Mouse (Mus musculus): ENCODE data around the gene Sprr1a. TPM values are rescaled to one million over a fixed set of nuclear protein-coding genes. Genes with fewer than 3 reads are reported as not detected.
"Not testable (repeated sequence)": the region's sequence is repeated elsewhere in the genome, so short reads cannot be mapped to it uniquely, and the experiment has no call there.

Sprr1a gene
- polyA plus RNA-seq, 1 experiment, result 43.3 TPM

- Histone ChIP-seq H3K4me1 (ENCODE audit: control insufficient read depth, insufficient read depth, insufficient read length, low read length) (no peaks in the 10 kb centered on the region; the same call in 1 of the 2 replicates), H3K4me3 (ENCODE audit: low read depth, low read length) (no peak overlapping the region), H3K36me3 (ENCODE audit: control insufficient read depth, insufficient read depth, low read length) (no peaks in the 10 kb centered on the region), H3K27ac (ENCODE audit: insufficient read depth, low read depth, low read length) (no peak overlapping the region), H3K27me3 (ENCODE audit: control insufficient read depth, insufficient read depth, low read length) (no peaks in the 10 kb centered on the region)
- TF ChIP-seq CTCF (IDR thresholded peaks at IDR 0.05; ENCODE audit: extremely low read depth, insufficient read length, insufficient replicate concordance, low read depth, low read length) (no peak), POLR2A (IDR thresholded peaks at IDR 0.05; ENCODE audit: low read depth, low read length) (no peak)
- WGBS, result 8% methylated on average over 1 of the region's 1 CpGs
These were observed 612 bp upstream of the Sprr1a start for GRCm38 (mm10) chr3:92486307-92486706.

DNA sequence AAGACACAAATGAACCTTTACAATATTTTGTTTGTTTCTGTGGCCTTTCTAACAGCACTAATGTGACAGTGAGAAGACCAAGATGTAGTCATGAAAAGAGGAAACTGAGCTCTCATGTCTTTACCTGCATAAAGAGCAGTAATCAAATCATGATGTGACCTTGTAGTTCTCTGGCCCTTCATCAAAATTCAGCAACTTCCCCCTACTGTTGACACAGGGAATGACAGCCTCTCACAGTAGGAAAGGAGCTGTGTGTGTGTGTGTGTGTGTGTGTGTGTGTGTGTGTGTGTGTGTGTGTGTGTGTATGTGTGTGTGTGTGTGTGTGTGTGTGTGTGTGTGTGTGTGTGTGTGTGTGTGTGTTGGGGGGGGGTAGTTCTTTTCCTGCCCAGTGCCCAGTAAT is 4.4 kb downstream of the Sprr1a start:
- H3K27ac ChIP-seq (ENCODE audit: insufficient read depth, low read depth, low read length); H3K27me3 ChIP-seq (ENCODE audit: control insufficient read depth, insufficient read depth, low read length); H3K36me3 ChIP-seq (ENCODE audit: control insufficient read depth, insufficient read depth, low read length); H3K4me1 ChIP-seq (ENCODE audit: control insufficient read depth, insufficient read depth, insufficient read length, low read length); H3K4me3 ChIP-seq (ENCODE audit: low read depth, low read length): not testable (repeated sequence)

DNA sequence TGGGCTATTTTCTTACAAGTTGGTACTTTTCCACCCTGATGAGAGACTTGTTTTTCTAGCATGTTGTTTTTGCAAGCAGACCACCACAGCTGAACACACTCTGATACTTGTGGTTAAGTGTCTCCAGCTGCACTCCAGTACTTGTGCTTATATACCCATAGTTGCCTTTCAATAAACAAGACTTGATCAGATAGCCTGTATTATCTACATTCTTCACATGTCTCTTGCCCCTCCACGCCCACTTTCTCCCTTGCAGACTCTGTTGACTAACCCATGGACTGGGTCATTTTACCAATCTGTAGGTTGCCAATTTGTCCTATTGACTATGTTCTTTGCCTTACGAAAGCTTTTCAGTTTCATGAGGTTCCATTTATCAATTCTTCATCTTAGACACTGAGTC is 15.6 kb downstream of the Sprr1a start:
- Histone ChIP-seq H3K4me3 (ENCODE audit: low read depth, low read length) (no peak overlapping the region), H3K36me3 (ENCODE audit: control insufficient read depth, insufficient read depth, low read length) (no peaks in the 10 kb centered on the region), H3K4me1 (ENCODE audit: control insufficient read depth, insufficient read depth, insufficient read length, low read length) (no peaks in the 10 kb centered on the region), H3K27ac (ENCODE audit: insufficient read depth, low read depth, low read length) (no peak overlapping the region), H3K27me3 (ENCODE audit: control insufficient read depth, insufficient read depth, low read length) (no peaks in the 10 kb centered on the region)
- WGBS, result 60% methylated on average over 2 of the region's 2 CpGs
- TF ChIP-seq POLR2A (IDR thresholded peaks at IDR 0.05; ENCODE audit: low read depth, low read length) (no peak), CTCF (IDR thresholded peaks at IDR 0.05; ENCODE audit: extremely low read depth, insufficient read length, insufficient replicate concordance, low read depth, low read length) (no peak)

GRCm38 (mm10) chr3:92467424-92467823 is 18.3 kb downstream of the Sprr1a start:
- Histone ChIP-seq H3K4me1 (ENCODE audit: control insufficient read depth, insufficient read depth, insufficient read length, low read length) (no peaks in the 10 kb centered on the region), H3K27ac (ENCODE audit: insufficient read depth, low read depth, low read length) (no peak overlapping the region), H3K4me3 (ENCODE audit: low read depth, low read length) (no peak overlapping the region), H3K36me3 (ENCODE audit: control insufficient read depth, insufficient read depth, low read length) (no peaks in the 10 kb centered on the region), H3K27me3 (ENCODE audit: control insufficient read depth, insufficient read depth, low read length) (no peaks in the 10 kb centered on the region)
- no peak for TF ChIP-seq CTCF (IDR thresholded peaks at IDR 0.05; ENCODE audit: extremely low read depth, insufficient read length, insufficient replicate concordance, low read depth, low read length)
- no peak for TF ChIP-seq POLR2A (IDR thresholded peaks at IDR 0.05; ENCODE audit: low read depth, low read length)

GRCm38 (mm10) chr3:92466576-92466975 is 19.1 kb downstream of the Sprr1a start:
- Histone ChIP-seq H3K4me1 (ENCODE audit: control insufficient read depth, insufficient read depth, insufficient read length, low read length) (no peaks in the 10 kb centered on the region), H3K4me3 (ENCODE audit: low read depth, low read length) (no peak overlapping the region), H3K27me3 (ENCODE audit: control insufficient read depth, insufficient read depth, low read length) (no peaks in the 10 kb centered on the region), H3K27ac (ENCODE audit: insufficient read depth, low read depth, low read length) (no peak overlapping the region), H3K36me3 (ENCODE audit: control insufficient read depth, insufficient read depth, low read length) (no peaks in the 10 kb centered on the region)
- TF ChIP-seq CTCF (IDR thresholded peaks at IDR 0.05; ENCODE audit: extremely low read depth, insufficient read length, insufficient replicate concordance, low read depth, low read length), result no peak
- no peak for TF ChIP-seq POLR2A (IDR thresholded peaks at IDR 0.05; ENCODE audit: low read depth, low read length)
- WGBS, result 80% methylated on average over 1 of the region's 1 CpGs

DNA sequence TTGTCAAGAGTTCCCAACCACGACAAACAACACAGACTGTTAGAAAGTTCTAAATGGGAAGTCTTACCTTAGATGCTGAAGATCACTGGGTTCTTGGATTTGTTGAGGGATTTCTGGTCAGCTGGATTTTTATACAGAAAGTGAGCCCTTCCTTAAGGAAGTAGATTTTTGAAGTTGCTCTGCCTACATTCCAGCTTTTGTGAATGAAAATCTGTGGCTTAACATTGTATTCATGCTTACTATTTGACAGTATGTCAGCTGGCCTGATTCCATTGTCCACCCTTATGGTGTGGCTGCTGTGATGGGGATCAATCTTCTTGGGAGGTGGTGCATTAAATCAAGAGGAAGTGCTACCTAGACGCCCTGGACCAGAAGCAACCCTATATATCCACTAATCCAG is 27.1 kb downstream of the Sprr1a start, which contains the start of gene Sprr3:
Gene Sprr3 (minus strand): TSS at position 101 of the 400 bp plus-strand sequence.
- TF ChIP-seq POLR2A (IDR thresholded peaks at IDR 0.05; ENCODE audit: low read depth, low read length) (no peak), CTCF (IDR thresholded peaks at IDR 0.05; ENCODE audit: extremely low read depth, insufficient read length, insufficient replicate concordance, low read depth, low read length) (no peak)
- Histone ChIP-seq H3K36me3 (ENCODE audit: control insufficient read depth, insufficient read depth, low read length) (no peaks in the 10 kb centered on the region), H3K4me1 (ENCODE audit: control insufficient read depth, insufficient read depth, insufficient read length, low read length) (no peaks in the 10 kb centered on the region), H3K4me3 (ENCODE audit: low read depth, low read length) (no peak within 1 kb of the TSS), H3K27me3 (ENCODE audit: control insufficient read depth, insufficient read depth, low read length) (no peaks in the 10 kb centered on the region), H3K27ac (ENCODE audit: insufficient read depth, low read depth, low read length) (no peak within 1 kb of the TSS)
- 64% methylated on average over 2 of the region's 2 CpGs for WGBS

DNA sequence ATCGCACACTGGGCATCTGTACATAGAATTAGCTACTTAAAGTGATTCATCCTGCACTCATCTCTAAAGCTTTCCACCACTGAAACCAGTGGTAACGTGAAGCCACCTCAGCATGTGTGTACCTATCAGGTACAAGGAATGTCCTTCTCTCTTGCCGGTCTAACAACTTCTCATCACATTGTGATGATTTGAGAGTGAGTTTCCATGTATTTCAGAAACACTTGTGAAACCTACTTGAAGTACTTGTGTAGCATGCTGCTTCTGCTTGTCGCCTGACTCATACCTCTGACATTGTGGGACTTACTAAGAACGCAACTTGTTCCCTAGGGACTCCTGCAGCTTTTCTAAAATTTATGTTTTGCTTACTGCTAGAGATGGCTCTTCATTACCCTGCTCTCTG is 30.5 kb downstream of the Sprr1a start:
- Histone ChIP-seq H3K4me1 (ENCODE audit: control insufficient read depth, insufficient read depth, insufficient read length, low read length) (no peaks in the 10 kb centered on the region), H3K36me3 (ENCODE audit: control insufficient read depth, insufficient read depth, low read length) (no peaks in the 10 kb centered on the region), H3K27me3 (ENCODE audit: control insufficient read depth, insufficient read depth, low read length) (no peaks in the 10 kb centered on the region), H3K4me3 (ENCODE audit: low read depth, low read length) (no peak overlapping the region), H3K27ac (ENCODE audit: insufficient read depth, low read depth, low read length) (no peak overlapping the region)
- 89% methylated on average over 5 of the region's 5 CpGs for WGBS
- TF ChIP-seq CTCF (IDR thresholded peaks at IDR 0.05; ENCODE audit: extremely low read depth, insufficient read length, insufficient replicate concordance, low read depth, low read length) (no peak), POLR2A (IDR thresholded peaks at IDR 0.05; ENCODE audit: low read depth, low read length) (no peak)

GRCm38 (mm10) chr3:92440177-92440576 is 45.5 kb downstream of the Sprr1a start:
- TF ChIP-seq CTCF (IDR thresholded peaks at IDR 0.05; ENCODE audit: extremely low read depth, insufficient read length, insufficient replicate concordance, low read depth, low read length) (no peak), POLR2A (IDR thresholded peaks at IDR 0.05; ENCODE audit: low read depth, low read length) (no peak)
- 82% methylated on average over 3 of the region's 3 CpGs for WGBS
- no peaks in the 10 kb centered on the region for H3K36me3 ChIP-seq (ENCODE audit: control insufficient read depth, insufficient read depth, low read length)
- H3K4me3 ChIP-seq (ENCODE audit: low read depth, low read length), result no peak overlapping the region
- H3K4me1 ChIP-seq (ENCODE audit: control insufficient read depth, insufficient read depth, insufficient read length, low read length), result no peaks in the 10 kb centered on the region
- no peaks in the 10 kb centered on the region for H3K27me3 ChIP-seq (ENCODE audit: control insufficient read depth, insufficient read depth, low read length)
- H3K27ac ChIP-seq (ENCODE audit: insufficient read depth, low read depth, low read length), result no peak overlapping the region

Data from small intestine, adult 2 months (tissue).